Mouse (Mus musculus): ENCODE measurements around the gene Klk13.

Klk13 gene

DNA sequence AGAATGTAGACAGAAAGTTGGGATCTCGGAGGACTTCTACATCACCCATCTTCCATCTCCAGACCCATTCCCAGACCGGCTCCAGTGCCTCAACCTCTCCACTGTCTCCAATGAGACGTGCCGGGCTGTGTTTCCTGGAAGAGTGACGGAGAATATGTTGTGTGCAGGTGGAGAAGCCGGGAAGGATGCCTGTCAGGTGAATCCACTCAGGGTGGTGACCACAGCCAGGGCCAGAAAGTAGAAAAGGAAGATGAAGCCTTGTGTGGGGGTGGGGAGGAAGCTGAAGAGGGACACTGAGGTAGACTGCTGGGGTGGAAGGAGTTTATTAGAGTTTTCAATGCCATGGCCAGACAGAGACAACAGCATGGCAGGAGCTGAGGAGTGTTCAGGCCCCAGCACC, 59.5 kb downstream of the Klk13 start:
- no peak for DNase-seq (ENCODE audit: low spot score in 2 of 2)

DNA sequence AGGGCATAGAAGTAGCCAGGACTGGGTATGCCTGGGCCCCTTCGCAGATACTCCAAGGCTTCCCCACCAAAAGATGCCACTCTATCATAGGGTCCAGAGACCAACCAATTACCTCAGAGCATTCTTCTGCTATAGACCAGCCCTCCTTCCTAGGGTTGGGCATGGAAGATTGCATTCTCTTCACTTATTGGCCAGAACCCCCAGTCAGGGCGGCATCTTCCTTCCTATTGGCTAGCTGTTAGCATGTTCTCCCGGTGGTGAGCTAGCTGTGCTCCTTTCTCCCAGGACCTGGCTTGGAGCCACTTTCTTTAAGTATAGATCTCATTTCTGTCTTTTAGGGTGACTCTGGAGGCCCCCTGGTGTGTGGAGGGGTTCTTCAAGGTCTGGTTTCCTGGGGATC, 60.5 kb downstream of the Klk13 start:
- DNase-seq (ENCODE audit: low spot score in 2 of 2): no peak

- no peak for DNase-seq (ENCODE audit: low spot score in 2 of 2)
Observed at GRCm38 (mm10) chr7:43774364-43774763, 62.0 kb downstream of the Klk13 start, which contains the start of gene Klk11. Gene Klk11 (plus strand): TSS chr7:43774604.

DNA sequence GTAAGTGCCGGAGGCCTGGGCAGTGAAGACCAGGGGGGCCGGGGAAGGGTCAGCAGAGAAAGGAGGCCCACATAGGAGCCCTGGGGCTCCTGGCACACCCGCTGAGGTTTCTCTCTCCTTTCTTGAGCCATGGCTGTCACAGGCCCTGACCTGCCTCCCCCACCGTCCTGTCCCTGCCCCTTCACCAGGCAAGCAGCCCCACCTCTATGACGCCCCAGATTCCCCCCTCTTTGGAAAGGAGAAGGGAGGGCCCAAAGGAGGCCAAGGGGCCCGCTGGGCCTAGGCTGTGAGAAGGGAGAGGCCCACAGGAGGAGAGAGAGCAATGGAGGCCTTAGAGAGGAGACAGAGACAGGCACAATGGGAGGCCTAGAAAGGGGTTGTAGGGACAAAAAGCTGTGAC, 62.4 kb downstream of the Klk13 start:
- no peak for DNase-seq (ENCODE audit: low spot score in 2 of 2)

DNA sequence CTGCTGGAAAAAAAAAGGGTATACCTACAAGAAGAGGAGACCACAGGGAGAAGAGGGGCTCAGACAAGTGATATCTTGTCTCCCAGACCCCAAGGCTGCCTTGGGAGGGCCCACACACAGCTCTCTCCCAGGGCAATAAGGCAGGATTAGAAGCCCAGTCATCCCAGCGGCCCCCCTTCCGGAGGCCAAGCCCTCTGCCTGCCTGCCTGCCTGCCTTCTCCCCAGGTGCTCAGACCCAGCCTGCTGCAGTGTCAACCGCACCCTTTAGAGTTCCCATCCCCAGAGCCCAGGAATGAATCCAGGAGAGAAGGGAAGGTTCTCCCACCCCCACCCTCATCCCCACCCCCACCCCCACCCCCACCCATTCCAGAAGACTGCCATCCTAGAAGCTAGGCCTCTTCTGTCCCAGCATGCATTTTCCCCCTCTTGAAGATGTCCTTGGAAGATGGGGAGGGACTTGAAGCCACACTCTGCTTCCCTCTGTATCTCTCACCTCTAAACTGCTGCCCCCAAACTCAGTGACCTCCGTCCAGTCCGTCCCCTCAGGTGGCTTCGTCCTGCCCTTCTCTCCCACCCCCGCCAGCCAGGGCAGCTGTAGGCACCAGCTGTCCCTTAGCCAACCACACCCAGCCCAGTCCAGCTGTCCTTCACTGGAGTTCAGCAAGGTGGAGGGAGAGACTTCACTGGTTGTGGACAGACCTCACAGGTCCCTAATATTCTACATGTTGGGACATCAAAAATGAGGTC, 63.1 kb downstream of the Klk13 start:
- peak in 1 of 2 experiments; percentile 0 for DNase-seq (ENCODE audit: low spot score in 2 of 2)

- no peak for DNase-seq (ENCODE audit: low spot score in 2 of 2)
Observed at GRCm38 (mm10) chr7:43776506-43776905, 64.1 kb downstream of the Klk13 start.
